Mouse (Mus musculus) frontal cortex, postnatal 36 days (tissue): ENCODE measurements around the gene Rps6kb2.

Source experiments
- DNase-seq, 2 experiments: peaks; one replicate each; pipeline ENCODE4 v3.0.0; 2022; ENCODE audit warnings: low spot score in 2 of 2

Gene Rps6kb2

DNA sequence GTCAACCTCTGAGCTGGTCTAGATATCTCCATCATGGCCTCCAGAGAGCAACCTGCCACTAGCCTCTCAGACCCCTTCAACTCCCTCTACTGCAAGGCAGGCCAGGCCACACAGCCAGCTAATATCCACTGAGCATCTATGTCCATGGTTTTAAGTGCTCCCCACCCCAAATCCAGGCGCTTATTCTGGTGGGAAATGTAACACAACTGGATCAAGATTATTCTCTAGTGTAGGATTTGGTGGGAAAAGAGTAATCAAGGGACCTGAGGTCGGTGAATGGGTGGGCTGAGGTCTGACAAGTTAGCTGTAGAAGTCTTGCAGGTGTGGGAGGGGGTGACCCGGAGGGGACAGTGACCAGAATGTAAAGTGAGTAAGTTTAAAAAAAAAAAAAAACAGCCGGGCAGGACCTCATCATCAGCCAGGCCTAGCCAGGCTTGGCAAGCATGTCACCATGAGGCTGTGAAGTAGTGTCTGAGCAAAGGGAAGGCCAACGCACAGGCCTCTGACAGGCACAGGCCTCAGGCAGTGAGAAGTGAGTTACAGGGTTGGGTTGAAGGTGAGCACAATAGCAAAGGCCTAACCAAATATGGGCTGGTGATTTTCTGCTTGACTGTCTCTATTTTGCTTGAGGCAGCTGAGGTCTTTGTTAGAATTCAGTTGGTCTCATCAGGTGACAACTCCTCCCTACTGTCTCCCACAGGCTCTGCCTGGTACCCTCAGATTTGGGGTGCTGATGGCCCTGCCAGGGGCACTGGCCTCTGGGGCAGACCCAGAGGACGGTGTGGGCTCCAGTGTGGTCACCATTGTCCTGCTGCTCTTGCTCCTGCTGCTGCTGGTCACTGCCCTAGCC lies 7.7 kb downstream of the Rps6kb2 start:
- no peak for DNase-seq

DNA sequence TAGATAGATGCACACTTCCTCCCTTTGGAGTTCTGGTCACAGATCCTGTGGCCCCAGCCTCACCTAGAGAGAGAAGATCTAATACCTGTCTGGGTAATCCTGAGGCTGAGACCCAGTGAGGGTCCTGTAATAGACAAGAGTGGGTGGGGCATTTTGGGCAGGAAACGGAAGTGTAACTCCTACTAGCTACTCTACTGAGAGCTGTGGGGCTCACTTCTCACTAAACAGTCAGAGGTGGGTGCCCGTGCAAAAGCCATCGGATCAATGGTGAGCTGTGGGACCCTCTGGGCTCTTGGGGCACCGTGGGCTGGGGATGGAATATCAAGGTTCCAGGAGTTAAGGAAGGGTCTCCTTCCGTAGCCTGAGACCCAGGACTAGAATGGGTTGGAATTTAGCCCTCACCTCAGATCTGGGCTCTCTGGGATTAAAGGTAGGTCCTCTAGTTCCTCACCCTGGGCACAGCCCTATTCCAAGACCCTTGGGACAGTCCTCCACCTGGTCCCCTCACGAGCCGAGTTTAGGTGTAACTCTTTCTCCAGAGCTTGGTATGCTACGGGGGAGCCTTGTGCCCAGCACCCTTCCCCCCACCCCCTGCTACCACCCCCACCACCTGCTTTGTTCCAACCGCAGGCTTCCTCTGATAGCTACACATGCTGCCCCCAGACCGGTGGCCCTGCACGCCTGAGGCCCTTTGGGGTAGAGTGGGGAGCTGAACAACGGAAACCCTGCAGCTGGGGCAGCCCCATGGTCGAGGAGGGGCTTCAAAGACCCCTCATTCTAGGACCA lies 8.5 kb downstream of the Rps6kb2 start:
- no peak for DNase-seq

DNA sequence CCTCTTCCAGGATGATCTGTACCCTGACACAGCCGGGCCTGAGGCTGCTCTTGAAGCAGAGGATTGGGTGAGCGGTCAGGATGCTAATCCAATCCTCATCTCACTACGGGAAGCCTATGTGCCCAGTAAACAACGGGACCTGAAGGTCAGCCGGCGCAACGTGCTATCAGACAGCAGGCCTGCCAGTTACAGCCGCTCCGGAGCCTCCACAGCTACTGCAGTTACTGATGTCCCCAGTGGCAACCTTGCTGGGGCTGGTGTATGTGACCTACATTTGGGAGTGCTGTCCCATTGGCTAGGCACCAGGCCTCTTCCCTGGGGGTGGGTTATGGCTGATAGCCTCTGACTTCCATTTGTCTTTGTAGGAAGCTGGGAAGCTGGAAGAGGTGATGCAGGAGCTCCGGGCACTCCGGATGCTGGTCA lies 9.9 kb downstream of the Rps6kb2 start, which contains the start of gene Ptprcap:
Gene Ptprcap (plus strand): TSS at position 373 of the 423 bp plus-strand sequence.
- no peak for DNase-seq

DNA sequence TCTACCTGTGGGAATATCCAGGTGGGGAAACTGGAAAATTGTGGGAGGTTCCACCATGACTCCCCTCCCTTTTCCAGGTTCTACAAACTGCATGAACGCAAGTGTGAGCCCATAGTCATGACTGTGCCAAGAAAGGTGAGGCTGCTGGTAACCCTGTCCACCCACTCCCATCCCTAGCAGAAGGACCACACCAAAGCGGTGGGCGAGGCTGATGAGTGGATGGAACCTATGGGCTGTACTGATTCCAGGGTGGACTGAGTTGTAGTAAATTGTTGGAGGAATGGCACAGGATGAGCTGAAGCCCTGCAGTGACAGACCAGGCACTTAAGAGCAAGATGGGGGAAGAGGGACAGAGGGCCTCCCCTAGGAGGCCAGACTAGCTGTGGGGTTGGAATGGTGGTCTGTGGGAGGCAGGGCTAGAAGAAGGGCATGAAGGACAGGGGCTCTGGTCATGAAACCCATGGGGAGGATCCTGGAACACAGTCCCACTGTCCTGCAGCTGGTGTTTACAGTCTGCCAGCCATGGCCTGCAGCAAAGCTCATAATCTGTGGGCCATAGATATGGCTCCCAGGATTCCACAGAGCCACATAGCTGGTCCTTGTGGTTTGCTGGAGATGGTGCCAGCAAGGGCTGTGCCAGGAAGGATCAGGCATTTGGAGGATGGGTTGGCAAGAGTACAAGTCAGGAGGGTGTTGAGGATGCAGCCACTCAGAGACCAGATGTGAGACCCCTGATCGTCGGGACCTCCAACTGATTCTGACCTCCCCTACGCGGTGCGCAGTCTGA lies 10.5 kb downstream of the Rps6kb2 start:
- no peak for DNase-seq

DNA sequence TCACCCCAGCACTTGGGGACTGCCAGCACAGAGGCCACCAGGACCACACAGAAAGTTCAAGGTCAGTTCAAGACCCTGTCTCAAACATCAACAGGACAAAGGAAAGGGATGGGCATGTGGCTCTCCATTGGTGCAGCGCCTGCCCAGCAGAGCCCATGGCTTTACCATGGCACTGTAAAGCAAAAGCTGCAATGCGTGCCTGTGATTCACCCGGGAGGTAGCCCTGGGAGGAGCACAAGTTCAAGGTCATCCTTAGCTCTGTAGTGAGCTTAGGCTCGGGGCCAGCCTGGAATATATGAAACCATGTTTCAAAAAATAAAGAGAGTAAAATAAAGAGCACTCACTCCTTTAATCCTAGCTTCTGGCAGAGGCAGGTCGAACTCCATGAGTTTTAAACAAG lies 11.3 kb downstream of the Rps6kb2 start:
- DNase-seq = no peak

DNA sequence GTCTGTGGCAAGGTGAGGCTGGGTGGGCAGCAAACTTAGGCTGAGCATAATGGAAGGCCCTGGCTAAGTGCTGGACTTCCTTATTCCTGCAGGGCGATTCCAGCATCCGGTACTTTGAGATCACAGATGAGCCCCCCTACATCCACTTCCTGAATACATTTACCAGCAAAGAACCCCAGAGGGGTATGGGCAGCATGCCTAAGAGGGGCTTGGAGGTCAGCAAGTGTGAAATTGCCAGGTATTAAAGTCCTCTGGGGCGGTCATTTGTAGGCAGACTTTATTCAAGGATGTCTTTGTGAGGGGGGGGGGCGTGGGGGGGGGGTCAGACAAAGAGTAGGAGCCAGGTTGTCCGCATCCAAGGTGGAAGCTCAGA lies 11.7 kb downstream of the Rps6kb2 start:
- DNase-seq = no peak

DNA sequence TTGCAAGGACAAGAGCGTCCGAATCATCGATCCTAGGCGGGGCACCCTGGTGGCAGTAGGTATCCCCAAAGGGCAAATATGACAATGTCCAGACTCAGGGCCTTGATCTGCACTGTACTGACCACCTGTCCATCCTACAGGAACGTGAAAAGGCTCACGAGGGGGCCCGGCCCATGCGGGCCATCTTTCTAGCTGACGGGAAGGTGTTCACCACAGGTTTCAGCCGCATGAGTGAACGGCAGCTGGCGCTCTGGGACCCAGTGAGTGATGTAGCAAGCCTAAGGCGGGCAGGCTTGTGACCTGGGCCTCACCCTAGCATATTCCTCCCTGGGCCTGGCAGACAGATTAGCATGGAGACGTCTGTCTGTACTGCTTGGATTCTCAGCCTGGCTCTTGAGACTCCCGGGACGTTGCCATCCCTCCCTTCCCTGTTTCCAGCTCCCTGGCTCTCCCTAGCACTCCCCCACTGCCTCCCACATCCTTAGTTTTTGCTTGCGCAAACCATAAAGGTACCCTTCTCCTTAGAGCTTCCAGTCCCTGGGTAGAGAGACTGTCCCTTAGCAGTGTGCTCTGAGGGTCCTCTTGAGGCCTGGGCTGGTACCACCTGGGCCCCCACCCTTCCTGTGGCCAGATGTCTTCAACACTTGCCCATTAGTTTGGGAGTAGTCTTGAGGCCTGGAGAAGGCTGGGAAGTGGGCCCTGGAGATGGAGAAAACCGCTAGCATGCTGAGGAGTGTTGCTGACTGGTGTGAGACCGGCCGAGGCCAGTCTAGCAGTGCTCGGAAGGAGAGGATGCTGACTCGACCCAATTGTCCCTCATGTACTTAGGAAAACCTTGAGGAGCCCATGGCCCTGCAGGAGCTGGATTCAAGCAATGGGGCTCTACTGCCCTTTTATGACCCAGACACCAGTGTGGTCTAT lies 12.3 kb downstream of the Rps6kb2 start:
- no peak for DNase-seq

DNA sequence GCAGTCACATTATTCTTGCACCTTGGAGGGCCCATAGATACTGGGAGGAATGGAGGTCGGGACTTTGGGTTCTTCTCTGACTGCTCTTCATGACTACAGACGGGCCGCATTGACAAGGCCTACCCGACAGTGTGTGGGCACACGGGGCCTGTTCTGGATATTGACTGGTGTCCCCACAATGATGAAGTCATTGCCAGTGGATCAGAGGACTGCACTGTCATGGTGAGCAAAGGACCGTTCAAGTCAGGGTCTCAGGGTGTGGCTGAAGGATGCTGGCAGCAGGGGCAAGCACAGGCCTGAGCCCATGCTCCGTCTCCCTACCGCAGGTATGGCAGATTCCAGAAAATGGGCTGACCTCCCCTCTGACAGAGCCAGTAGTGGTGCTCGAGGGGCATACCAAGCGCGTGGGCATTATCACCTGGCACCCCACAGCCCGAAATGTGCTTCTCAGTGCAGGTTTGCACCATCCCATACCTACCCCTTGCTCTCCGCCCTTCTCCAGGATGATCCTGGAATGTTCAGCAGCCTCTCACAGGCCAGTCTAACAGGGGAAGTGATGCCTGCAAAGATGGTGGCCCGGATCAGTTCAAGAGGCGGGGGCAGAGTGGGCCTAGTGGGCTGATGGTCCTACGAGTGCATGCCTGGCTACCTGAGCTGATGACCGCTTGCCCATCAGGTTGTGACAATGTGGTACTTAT lies 13.2 kb downstream of the Rps6kb2 start:
- no peak for DNase-seq

DNA sequence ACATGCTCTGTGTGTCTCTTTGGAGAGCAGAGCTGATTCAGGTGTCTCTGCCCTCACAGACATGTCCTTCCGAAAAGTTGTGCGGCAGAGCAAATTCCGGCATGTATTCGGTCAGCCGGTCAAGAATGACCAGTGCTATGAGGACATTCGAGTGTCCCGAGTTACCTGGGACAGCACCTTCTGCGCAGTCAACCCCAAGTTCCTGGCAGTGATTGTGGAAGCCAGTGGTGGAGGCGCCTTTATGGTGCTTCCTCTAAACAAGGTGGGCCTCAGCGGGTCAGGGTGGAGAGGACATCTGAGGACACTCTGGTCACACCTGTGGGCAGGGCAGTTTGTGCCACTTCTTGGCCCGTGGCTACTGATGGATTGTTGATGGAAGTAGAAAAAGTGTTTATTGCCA lies 13.9 kb downstream of the Rps6kb2 start:
- no peak for DNase-seq

DNA sequence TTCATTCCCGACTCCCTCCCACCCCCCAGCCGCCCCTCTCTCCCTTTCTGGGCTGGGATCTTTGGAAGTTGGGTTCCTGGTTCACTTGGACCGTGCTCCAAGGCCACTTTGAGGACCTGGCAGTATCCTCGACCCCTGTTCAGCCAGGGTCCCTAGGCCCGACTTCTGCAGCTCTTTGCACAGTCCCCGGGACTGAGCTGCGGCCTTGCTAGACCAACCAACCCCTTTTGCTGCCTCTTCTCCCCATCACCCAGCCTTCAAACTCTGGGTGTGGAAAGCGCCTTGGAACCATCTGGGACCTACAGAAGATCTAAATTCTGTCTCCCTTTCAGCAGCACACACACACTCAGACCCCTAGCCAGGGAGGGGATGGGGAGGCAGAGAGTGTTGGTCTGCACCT lies 14.3 kb downstream of the Rps6kb2 start:
- no peak for DNase-seq

DNA sequence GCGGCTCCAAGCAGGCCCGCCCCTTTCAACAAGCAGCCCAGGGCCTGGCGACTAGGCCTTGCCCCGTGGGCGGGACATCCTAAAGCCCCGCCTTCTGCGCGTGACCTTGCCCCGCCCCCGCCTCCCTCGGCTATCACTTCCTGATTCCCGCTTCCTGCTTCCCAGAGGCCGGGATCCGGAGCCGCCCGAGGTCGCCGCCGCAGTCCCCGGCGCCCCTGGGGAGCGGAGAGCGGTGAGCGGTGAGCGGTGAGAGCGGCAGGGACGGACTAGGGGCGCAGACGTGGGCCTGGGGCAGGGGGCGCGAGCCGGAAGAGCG lies 14.7 kb downstream of the Rps6kb2 start, which contains the start of gene Coro1b:
Gene Coro1b (plus strand): TSS at position 129 of the 316 bp plus-strand sequence.
- DNase-seq = peak; percentile 91 to 95

DNA sequence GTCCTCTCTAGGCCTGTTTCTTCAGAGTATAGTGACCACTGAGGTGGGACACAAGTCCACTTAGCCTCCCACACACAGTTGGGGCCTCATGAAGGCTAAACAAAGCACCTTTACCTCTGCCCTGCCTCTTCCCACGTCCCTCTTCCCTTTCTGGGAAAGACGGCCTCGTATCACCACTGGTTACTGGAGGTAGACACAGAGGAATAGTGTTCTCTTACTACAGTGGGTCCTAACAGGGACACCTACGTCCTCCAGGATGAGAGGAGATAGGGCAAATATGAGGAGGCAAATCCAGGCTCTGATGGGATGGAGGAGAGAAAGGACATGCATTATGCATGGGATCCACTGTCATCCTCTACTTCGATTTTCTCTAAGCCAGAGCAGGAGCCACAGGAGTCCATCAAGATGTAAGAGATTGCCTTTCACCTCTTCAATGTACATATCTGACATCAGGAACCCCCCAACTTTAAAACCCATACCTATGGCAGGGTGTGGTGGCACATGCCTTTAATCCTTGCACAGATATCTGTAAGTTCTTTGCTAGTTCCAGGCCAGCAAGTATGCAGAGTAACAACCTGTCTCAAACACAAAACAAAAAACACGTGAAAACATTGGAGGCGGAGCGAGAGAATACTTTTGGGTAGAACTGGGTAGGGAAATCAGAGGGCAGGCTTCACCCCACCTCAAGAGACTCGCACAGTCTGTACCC lies 15.2 kb downstream of the Rps6kb2 start:
- DNase-seq = no peak

DNA sequence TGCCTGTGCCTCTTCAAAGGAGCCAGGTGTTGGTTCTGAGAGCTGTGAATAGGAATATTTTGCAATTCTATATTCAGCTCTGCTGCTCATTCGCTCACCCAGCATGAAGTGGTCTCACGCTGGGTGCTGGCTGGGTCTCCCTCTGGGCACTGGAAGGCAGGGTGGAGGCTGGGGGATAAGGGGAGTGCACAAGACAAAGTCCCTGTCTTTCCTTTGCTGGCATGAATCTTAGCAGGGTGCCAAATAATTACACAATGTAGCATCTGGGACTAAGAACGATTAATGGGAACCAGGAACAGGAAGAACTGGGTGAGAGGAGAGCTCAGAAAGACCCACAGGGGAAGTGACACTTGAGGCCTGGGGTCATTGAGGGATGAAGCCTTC lies 16.1 kb downstream of the Rps6kb2 start:
- no peak for DNase-seq

DNA sequence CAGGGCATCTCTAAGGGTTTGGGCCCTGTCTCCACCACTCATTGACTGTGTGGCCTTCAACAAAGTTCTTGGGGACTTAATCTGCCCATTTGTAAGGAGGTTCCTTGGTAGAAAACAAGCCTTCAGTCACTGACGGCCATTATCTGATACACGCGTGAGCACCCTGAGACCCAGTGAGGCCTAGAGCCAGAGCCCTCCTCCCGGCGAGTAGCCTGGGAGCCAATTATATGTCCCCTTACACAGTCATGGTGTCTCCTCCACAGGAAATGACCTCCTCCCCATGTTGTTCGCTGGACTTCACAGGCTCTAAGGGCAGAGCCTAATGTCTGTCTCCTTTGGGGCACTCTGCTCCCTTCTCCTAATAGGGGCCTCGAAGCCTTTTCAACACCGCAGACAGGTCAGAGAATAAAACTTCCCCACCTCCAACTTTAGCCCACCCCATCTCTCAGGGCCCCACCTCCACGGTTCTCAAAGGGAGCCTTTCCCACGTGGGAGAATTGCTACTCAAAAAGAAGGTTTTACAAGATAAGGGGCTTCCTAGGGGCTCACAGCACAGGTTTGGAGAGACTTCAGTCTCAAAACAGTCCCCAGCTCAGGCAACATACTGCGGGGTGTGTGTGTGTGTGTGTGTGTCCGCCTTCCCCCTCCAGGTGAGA lies 16.7 kb downstream of the Rps6kb2 start:
- no peak for DNase-seq

DNA sequence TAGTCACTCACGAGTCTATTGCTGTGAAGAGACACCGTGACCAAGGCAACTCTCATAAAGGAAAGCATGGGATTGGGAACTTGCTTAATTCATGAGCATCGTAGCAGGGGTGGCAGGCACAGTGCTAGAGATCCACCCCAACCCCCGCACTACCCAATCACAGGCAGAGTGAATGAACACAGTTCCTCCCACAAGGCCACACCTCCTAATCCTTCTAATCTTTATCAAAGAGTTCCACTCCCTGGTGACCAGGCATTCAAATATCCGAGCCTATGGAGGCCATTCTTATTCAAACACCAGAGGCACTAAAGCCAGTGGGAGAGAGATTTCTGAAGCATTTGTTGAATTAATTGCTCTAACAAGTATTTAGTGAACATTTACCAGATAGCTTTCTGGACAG lies 17.2 kb downstream of the Rps6kb2 start:
- no peak for DNase-seq

DNA sequence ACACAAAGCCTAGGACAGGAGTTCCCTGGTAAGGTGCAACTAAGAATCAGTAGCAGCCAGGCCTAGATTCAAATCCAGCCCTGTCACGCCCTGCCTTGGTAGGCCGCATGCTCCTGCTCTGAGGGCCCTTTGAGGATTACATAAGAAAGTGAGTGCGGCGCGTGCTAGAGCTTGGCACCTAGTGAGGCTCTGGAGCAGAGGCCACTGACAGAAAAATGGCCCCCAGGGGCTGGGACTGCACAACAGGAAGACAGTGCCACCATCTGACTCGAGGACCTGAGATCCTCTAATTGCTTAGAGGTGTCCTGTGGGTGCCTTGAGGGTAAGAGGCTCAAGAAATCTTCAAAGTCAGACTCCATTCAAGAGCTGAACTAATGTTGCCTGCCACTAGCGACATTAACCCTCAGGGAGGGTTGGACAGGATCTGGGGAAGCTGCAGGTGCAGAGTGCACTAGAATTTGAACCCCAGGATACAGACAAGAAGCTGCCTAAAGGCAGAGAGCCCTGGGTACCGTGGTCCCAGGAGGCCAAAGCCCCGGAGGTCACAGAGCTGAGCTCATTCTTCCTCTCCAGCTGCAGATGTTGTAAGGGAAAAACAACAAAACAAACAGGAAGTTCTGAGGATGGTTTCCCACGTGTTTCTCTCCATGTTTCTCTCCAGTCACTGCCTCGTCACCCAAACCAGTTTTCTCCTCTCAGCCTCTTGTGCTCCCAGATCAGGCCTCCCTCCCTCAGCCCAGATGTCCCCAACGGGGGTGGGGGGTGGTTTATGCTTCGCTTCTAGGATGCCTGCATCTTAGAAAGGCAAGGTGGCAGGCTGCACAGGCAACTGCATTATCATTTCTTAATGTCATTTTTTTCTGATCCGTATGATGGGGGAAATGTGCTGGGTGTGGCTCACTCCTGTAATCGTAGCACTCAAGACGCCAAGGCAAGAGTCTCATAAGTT lies 18.3 kb downstream of the Rps6kb2 start:
- no peak for DNase-seq

DNA sequence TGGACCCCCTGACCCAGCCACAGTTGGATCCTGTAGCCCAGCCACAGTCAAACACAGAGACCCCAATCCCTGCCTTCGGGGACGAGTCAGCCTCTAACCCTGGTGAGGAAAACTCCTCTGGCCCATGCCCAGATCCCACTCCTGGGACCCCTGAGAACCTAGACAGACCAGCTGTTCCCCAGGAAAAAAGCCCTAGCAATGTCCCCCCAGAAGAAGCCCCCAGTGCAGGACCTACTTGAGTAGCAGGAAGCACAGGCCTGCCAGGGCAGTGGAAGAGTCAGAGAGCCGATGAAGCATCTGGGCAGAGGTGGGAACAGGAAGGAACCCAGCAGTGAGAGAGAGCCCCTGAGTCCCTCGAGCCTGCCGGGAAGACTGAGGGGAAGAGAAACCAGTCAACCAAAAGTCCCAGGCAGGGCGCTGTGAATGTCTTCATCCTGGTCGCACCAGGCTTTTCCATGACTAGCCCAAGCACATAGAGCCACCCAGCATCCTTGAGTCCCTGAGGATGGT lies 19.3 kb downstream of the Rps6kb2 start, which contains the start of gene Cabp4:
Gene Cabp4 (minus strand): TSS at position 275 of the 510 bp plus-strand sequence.
- DNase-seq = no peak
